ENCODE assay signal across 9 mouse cellular contexts in the genomic region with DNA sequence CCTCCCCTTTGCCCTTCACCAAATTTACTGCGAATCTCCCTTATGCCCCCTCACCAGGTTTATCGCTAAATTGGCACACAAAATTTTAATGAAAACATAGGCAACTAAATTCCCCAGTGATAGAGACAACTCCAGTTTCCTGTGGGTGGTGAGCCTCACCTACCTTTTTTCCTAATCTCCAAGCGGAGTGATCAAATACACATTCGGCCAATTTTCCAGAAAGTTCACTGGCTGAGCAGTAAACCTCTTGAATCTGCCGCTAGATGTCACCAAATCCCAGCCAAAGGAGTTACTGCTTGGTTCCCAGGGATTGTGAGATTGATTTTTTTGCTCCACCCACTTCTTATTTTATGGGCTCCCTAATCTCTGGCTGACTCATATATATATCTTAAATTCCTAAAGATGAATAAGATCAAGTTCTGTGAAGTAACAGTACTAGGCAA. TPM values are rescaled to one million over a fixed set of nuclear protein-coding genes. Genes with fewer than 3 reads are reported as not detected.
A peak's percentile ranks its signal among the peaks of the same experiment; 100 is the strongest.
DNase-seq lines count a peak whose midpoint lies in the region; ATAC-seq and TF ChIP-seq lines count a peak whose summit lies in the region.
"Had no signal": no experiment of that assay in that cellular context is flagged by ENCODE, and none has a peak within 500 bp of the region (broad histone marks: within the 10 kb centered on the region; RNA-seq: fewer than 3 reads in every experiment).

No protein-coding gene starts in this region.

- H3K27ac ChIP-seq in midbrain, postnatal 0 days (ENCODE audit: low read depth, low read length) = peak overlapping the region; percentile 83
- H3K27ac ChIP-seq in stomach, embryonic 16.5 days (ENCODE audit: low read length) = peak overlapping the region; percentile 94

- WGBS in midbrain, postnatal 0 days = 31% methylated on average over 5 of the region's 5 CpGs
- WGBS in stomach, embryonic 16.5 days = 30% methylated on average over 5 of the region's 5 CpGs

- H3K9me3 ChIP-seq in midbrain, postnatal 0 days (ENCODE audit: low read length) = no peaks in the 10 kb centered on the region
- no peaks in the 10 kb centered on the region for H3K9me3 ChIP-seq in stomach, embryonic 16.5 days (replicated peaks; ENCODE audit: control insufficient read depth, low read length)

- no peak for ATAC-seq in midbrain, postnatal 0 days (ENCODE audit: low FRiP score)
- no peak for ATAC-seq in stomach, embryonic 16.5 days (ENCODE audit: insufficient read depth, low FRiP score)

- TF ChIP-seq CTCF in midbrain, postnatal 0 days (IDR thresholded peaks at IDR 0.05) = peak; percentile 76

- peak overlapping the region; percentile 44; the same call in 1 of the 2 replicates for H3K9ac ChIP-seq in midbrain, postnatal 0 days (replicated peaks; ENCODE audit: low read length, poor library complexity, severe bottlenecking)
- H3K9ac ChIP-seq in stomach, embryonic 16.5 days (ENCODE audit: low read length) = peak overlapping the region; percentile 71

- no peaks in the 10 kb centered on the region for H3K36me3 ChIP-seq in midbrain, postnatal 0 days (ENCODE audit: insufficient read depth, low read length)
- H3K36me3 ChIP-seq in stomach, embryonic 16.5 days (ENCODE audit: control insufficient read depth, insufficient read depth, low read length) = no peaks in the 10 kb centered on the region

- no peaks in the 10 kb centered on the region for H3K27me3 ChIP-seq in midbrain, postnatal 0 days (ENCODE audit: insufficient read depth, low read length)
- no peaks in the 10 kb centered on the region for H3K27me3 ChIP-seq in stomach, embryonic 16.5 days (ENCODE audit: control insufficient read depth, insufficient read depth, low read length)

- H3K4me1 ChIP-seq in midbrain, postnatal 0 days (ENCODE audit: insufficient read depth, low read length) = no peaks in the 10 kb centered on the region
- H3K4me1 ChIP-seq in stomach, embryonic 16.5 days (ENCODE audit: control insufficient read depth, insufficient read depth, low read length) = peaks cover 4% of the 10 kb centered on the region; the same call in 1 of the 2 replicates

- DNase-seq in urinary bladder, adult 18-20 months (ENCODE audit: low spot score in 2 of 2) = peak; percentile 8 to 37
- no peak for DNase-seq in urinary bladder, postnatal 10 days (ENCODE audit: low spot score)
- DNase-seq in embryo, embryonic 11.5 days (ENCODE audit: low read depth, low spot score) = peak; percentile 49
- peak; percentile 76 for DNase-seq in heart, adult 8-10 months (ENCODE audit: low spot score)
- DNase-seq in kidney, adult 9 months = peak; percentile 78
- DNase-seq in liver = peak; percentile 50
- DNase-seq in midbrain, postnatal 0 days (ENCODE audit: low spot score) = peak; percentile 87

- H3K4me2 ChIP-seq in midbrain, postnatal 0 days (ENCODE audit: low read depth, low read length, poor library complexity, severe bottlenecking) = peak overlapping the region; percentile 44
- H3K4me2 ChIP-seq in stomach, embryonic 16.5 days (ENCODE audit: low read depth, low read length) = peak overlapping the region; percentile 56

- peak overlapping the region; percentile 39 for H3K4me3 ChIP-seq in midbrain, postnatal 0 days (ENCODE audit: low read depth, low read length)
- peak overlapping the region; percentile 51 for H3K4me3 ChIP-seq in stomach, embryonic 16.5 days (replicated peaks; ENCODE audit: low read length)

RNA-seq across cellular contexts. Expression of a gene that starts 0.8 kb away (rescaled TPM):
- total RNA-seq in heart, adult 8-10 months (2022) = 10 to 100 TPM; 71.4 to 91.7 (median 83.0) TPM
- 355 and 449 TPM in 2 replicates for total RNA-seq in midbrain, postnatal 0 days (2014; rRNA removed)
- 603 and 621 TPM in 2 replicates for polyA plus RNA-seq in midbrain, postnatal 0 days (2015; fragmentation: Nextera tagmentation; extraction: Ambion mirVana)
- polyA plus RNA-seq in stomach, embryonic 16.5 days (2015; fragmentation: Nextera tagmentation; extraction: Ambion mirVana) = 496 and 508 TPM in 2 replicates

RNA-seq across cellular contexts. Expression of a gene that starts 34.9 kb away (rescaled TPM):
- 1 to 10 TPM; 4.5 to 4.7 (median 4.6) TPM for total RNA-seq in heart, adult 8-10 months (2022)
- 21.2 and 23.2 TPM in 2 replicates for total RNA-seq in midbrain, postnatal 0 days (2014; rRNA removed)
- polyA plus RNA-seq in midbrain, postnatal 0 days (2015; fragmentation: Nextera tagmentation; extraction: Ambion mirVana) = 24.0 and 28.0 TPM in 2 replicates
- 9.1 and 10.4 TPM in 2 replicates for polyA plus RNA-seq in stomach, embryonic 16.5 days (2015; fragmentation: Nextera tagmentation; extraction: Ambion mirVana)

RNA-seq across cellular contexts. Expression of a gene that starts 37.3 kb away (rescaled TPM):
- not detected for total RNA-seq in heart, adult 8-10 months (2022)
- 0.33 TPM in 1 of 2 replicates, not detected in the other for total RNA-seq in midbrain, postnatal 0 days (2014; rRNA removed)
- polyA plus RNA-seq in midbrain, postnatal 0 days (2015; fragmentation: Nextera tagmentation; extraction: Ambion mirVana) = not detected in 2 replicates
- not detected in 2 replicates for polyA plus RNA-seq in stomach, embryonic 16.5 days (2015; fragmentation: Nextera tagmentation; extraction: Ambion mirVana)
- total RNA-seq: adrenal gland, postnatal 4 days had no signal
